Mouse (Mus musculus) brain, embryonic 14.5 days (tissue): ENCODE measurements around the gene Nrg4.

Experiments
- CTCF ChIP-seq: fragments of 200-500 bp; IDR thresholded peaks from 2 replicates; pipeline ENCODE4 v1.5.1; 2012; ENCODE audit warnings: inconsistent platforms, mild to moderate bottlenecking, moderate library complexity, borderline replicate concordance; ENCODE audit not compliant: insufficient read depth, insufficient read length; ENCODE audit errors: extremely low read depth
- POLR2A ChIP-seq: fragments of 200-500 bp; IDR thresholded peaks from 2 replicates; pipeline ENCODE4 v1.6.1; 2012; ENCODE audit warnings: mild to moderate bottlenecking, inconsistent platforms, borderline replicate concordance; ENCODE audit not compliant: poor library complexity, insufficient read depth, insufficient read length, severe bottlenecking; ENCODE audit errors: extremely low read depth

DNA sequence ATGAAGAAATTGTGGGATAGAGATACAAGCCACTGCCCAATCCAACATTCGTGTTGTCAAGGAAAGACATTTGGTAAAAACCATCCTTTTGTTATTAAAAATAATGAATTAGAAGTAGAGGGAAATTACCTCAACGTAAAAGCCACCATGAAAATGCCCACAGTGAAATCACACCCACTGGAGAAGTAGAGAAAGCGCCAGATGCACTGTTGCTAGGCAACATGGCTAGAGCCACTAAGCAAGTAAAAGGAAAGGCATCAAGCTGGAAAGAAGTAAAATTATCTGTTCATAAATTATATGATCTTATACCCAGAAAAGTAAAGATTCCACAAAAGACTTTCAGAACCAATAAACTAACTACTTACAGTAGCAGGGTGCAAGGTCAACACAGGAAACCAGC, 100.4 kb downstream of the Nrg4 start:
- no peak for TF ChIP-seq POLR2A
- TF ChIP-seq CTCF = no peak
